Mouse (Mus musculus): ENCODE measurements around the gene Stard3. TPM values are rescaled to one million over a fixed set of nuclear protein-coding genes. Genes with fewer than 3 reads are reported as not detected.

Gene Stard3
- total and polyA plus RNA-seq, 2 experiments from 2014 or later = 23.8 to 56.1 TPM

DNA sequence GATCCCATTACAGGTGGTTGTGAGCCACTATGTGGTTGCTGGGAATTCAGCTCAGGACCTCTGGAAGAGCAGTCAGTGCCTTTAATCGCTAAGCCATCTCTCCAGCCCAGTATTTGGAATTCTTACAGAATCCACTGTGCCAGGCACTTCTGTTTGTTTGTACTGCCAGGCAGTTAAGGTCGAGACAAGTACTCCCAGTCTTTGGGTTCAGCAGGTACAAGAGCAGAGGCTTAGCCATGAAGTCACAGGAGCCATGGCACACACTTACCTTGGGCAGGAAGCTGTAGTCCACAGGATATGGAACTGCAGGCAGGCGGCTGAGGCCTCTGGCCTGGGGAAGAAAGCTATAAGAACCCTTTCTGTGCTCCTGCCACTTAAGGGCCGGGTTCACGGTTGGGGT, 5.6 kb downstream of the Stard3 start:
- no peak for TF ChIP-seq CTCF (IDR thresholded peaks at IDR 0.05)
- Histone ChIP-seq H3K4me2 (ENCODE audit: low read depth, low read length, poor library complexity, severe bottlenecking) (no peak overlapping the region), H3K4me3 (ENCODE audit: low read depth, low read length) (no peak overlapping the region), H3K9me3 (ENCODE audit: low read length) (no peaks in the 10 kb centered on the region), H3K27me3 (ENCODE audit: insufficient read depth, low read length) (no peaks in the 10 kb centered on the region), H3K9ac (replicated peaks; ENCODE audit: low read length, poor library complexity, severe bottlenecking) (no peak overlapping the region), H3K27ac (ENCODE audit: low read depth, low read length) (no peak overlapping the region), H3K4me1 (ENCODE audit: insufficient read depth, low read length) (peaks cover 13% of the 10 kb centered on the region), H3K36me3 (ENCODE audit: insufficient read depth, low read length) (no peaks in the 10 kb centered on the region)
- DNase-seq (ENCODE audit: low spot score) (no peak), ATAC-seq (ENCODE audit: low FRiP score) (no peak)
- WGBS = 84% methylated on average over 5 of the region's 5 CpGs

GRCm38 (mm10) chr11:98364410-98364809, 6.2 kb downstream of the Stard3 start:
- no peak overlapping the region for H3K9ac ChIP-seq (replicated peaks; ENCODE audit: low read length, poor library complexity, severe bottlenecking)
- no peak overlapping the region for H3K4me3 ChIP-seq (ENCODE audit: low read depth, low read length)
- WGBS = 96% methylated on average over 5 of the region's 5 CpGs
- no peaks in the 10 kb centered on the region for H3K27me3 ChIP-seq (ENCODE audit: insufficient read depth, low read length)
- no peak overlapping the region for H3K4me2 ChIP-seq (ENCODE audit: low read depth, low read length, poor library complexity, severe bottlenecking)
- DNase-seq (ENCODE audit: low spot score) = no peak
- H3K9me3 ChIP-seq (ENCODE audit: low read length) = no peaks in the 10 kb centered on the region
- H3K27ac ChIP-seq (ENCODE audit: low read depth, low read length) = no peak overlapping the region
- TF ChIP-seq CTCF (IDR thresholded peaks at IDR 0.05) = no peak
- no peak for ATAC-seq (ENCODE audit: low FRiP score)
- no peaks in the 10 kb centered on the region for H3K36me3 ChIP-seq (ENCODE audit: insufficient read depth, low read length)
- H3K4me1 ChIP-seq (ENCODE audit: insufficient read depth, low read length) = peaks cover 10% of the 10 kb centered on the region

DNA sequence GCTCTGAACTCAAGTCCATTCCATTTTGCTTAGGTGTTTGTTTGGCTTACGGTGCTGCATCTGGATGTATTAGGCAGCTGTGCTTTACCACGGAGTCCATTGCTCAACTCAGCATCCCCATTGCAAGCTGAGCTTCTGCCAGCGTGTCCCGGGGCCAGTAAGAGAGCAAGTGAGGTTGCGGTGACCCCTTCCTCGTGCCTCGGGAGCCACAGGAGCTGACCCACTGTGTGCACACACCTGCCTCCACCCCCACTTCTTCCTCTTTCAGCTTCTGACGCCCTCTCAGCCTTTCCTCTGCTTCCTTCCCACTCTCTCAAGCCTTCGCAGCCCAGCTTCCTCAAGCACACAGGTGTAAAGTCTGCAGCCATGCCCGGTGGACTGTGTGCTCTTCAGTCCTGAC, 8.1 kb downstream of the Stard3 start:
- 87% methylated on average over 10 of the region's 10 CpGs for WGBS
- H3K27me3 ChIP-seq (ENCODE audit: insufficient read depth, low read length) = no peaks in the 10 kb centered on the region
- no peak for TF ChIP-seq CTCF (IDR thresholded peaks at IDR 0.05)
- ATAC-seq (ENCODE audit: low FRiP score) (no peak), DNase-seq (ENCODE audit: low spot score) (no peak)
- no peaks in the 10 kb centered on the region for H3K4me1 ChIP-seq (ENCODE audit: insufficient read depth, low read length)
- no peak overlapping the region for H3K27ac ChIP-seq (ENCODE audit: low read depth, low read length)
- no peak overlapping the region for H3K9ac ChIP-seq (replicated peaks; ENCODE audit: low read length, poor library complexity, severe bottlenecking)
- H3K36me3 ChIP-seq (ENCODE audit: insufficient read depth, low read length) = no peaks in the 10 kb centered on the region
- no peaks in the 10 kb centered on the region for H3K9me3 ChIP-seq (ENCODE audit: low read length)
- H3K4me2 ChIP-seq (ENCODE audit: low read depth, low read length, poor library complexity, severe bottlenecking) = no peak overlapping the region
- no peak overlapping the region for H3K4me3 ChIP-seq (ENCODE audit: low read depth, low read length)

GRCm38 (mm10) chr11:98367171-98367862, 9.1 kb downstream of the Stard3 start:
- Histone ChIP-seq H3K4me3 (ENCODE audit: low read depth, low read length) (no peak overlapping the region), H3K4me2 (ENCODE audit: low read depth, low read length, poor library complexity, severe bottlenecking) (no peak overlapping the region), H3K9me3 (ENCODE audit: low read length) (no peaks in the 10 kb centered on the region), H3K4me1 (ENCODE audit: insufficient read depth, low read length) (no peaks in the 10 kb centered on the region), H3K9ac (replicated peaks; ENCODE audit: low read length, poor library complexity, severe bottlenecking) (no peak overlapping the region), H3K36me3 (ENCODE audit: insufficient read depth, low read length) (no peaks in the 10 kb centered on the region), H3K27ac (ENCODE audit: low read depth, low read length) (no peak overlapping the region), H3K27me3 (ENCODE audit: insufficient read depth, low read length) (no peaks in the 10 kb centered on the region)
- TF ChIP-seq CTCF (IDR thresholded peaks at IDR 0.05) = no peak
- ATAC-seq (ENCODE audit: low FRiP score) (no peak), DNase-seq (ENCODE audit: low spot score) (no peak)
- 77% methylated on average over 10 of the region's 10 CpGs for WGBS

DNA sequence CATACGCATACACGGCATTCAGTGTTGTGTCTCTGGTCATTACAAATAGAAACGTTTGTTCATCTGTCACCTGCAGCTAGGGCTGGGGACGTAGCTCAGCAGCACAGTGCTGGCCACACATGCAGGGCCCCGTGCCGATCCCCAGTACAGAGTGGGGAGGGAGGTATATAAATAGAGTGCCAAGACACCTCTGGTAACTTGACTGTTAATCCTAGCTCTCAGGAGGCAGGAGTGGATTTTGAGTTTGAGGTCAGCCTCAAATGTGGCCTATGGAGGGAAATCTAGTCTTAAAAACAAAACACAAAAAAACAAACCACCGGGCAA, 9.7 kb downstream of the Stard3 start:
- Histone ChIP-seq H3K4me3 (ENCODE audit: low read depth, low read length) (no peak overlapping the region), H3K9me3 (ENCODE audit: low read length) (no peaks in the 10 kb centered on the region), H3K36me3 (ENCODE audit: insufficient read depth, low read length) (no peaks in the 10 kb centered on the region), H3K9ac (replicated peaks; ENCODE audit: low read length, poor library complexity, severe bottlenecking) (no peak overlapping the region), H3K4me1 (ENCODE audit: insufficient read depth, low read length) (no peaks in the 10 kb centered on the region), H3K27ac (ENCODE audit: low read depth, low read length) (no peak overlapping the region), H3K27me3 (ENCODE audit: insufficient read depth, low read length) (no peaks in the 10 kb centered on the region), H3K4me2 (ENCODE audit: low read depth, low read length, poor library complexity, severe bottlenecking) (no peak overlapping the region)
- 86% methylated on average over 7 of the region's 7 CpGs for WGBS
- DNase-seq (ENCODE audit: low spot score) (no peak), ATAC-seq (ENCODE audit: low FRiP score) (no peak)
- TF ChIP-seq CTCF (IDR thresholded peaks at IDR 0.05) = no peak

DNA sequence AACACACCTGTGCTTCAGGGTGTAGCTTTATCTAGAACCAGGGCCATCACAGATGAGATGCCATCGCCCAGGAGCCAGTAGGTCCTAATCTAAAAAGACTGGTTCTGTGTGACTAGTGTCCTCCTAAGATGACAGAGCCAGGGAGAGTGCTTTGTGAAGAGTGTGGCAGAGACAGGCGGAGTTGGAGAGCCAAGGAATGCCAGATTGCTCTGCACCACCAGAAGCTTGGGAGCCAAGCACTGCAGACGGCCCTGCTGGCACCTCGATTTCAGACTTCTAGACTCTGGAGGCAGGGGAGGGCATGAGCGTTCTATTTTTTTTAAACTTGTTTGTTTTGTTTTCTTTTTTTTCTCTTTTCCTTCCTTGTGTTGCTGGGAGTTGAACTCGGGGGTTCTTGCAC, 11.2 kb downstream of the Stard3 start:
- Histone ChIP-seq H3K27ac (ENCODE audit: low read depth, low read length) (no peak overlapping the region), H3K4me3 (ENCODE audit: low read depth, low read length) (no peak overlapping the region), H3K36me3 (ENCODE audit: insufficient read depth, low read length) (0 out of 2 replicates have a peak, but pooled peaks cover 3% of the 10 kb centered on the region), H3K27me3 (ENCODE audit: insufficient read depth, low read length) (no peaks in the 10 kb centered on the region), H3K4me2 (ENCODE audit: low read depth, low read length, poor library complexity, severe bottlenecking) (no peak overlapping the region), H3K4me1 (ENCODE audit: insufficient read depth, low read length) (no peaks in the 10 kb centered on the region), H3K9me3 (ENCODE audit: low read length) (no peaks in the 10 kb centered on the region), H3K9ac (replicated peaks; ENCODE audit: low read length, poor library complexity, severe bottlenecking) (no peak overlapping the region)
- ATAC-seq (ENCODE audit: low FRiP score) (no peak), DNase-seq (ENCODE audit: low spot score) (no peak)
- TF ChIP-seq CTCF (IDR thresholded peaks at IDR 0.05) = no peak
- WGBS = 88% methylated on average over 6 of the region's 6 CpGs

Data from midbrain, postnatal 0 days (tissue).